Mouse (Mus musculus): ENCODE results near the gene Gucy2c.

Gucy2c gene
- long read RNA-seq, experiment 1: 0 reads
- long read RNA-seq, experiment 2: 0 reads

DNA sequence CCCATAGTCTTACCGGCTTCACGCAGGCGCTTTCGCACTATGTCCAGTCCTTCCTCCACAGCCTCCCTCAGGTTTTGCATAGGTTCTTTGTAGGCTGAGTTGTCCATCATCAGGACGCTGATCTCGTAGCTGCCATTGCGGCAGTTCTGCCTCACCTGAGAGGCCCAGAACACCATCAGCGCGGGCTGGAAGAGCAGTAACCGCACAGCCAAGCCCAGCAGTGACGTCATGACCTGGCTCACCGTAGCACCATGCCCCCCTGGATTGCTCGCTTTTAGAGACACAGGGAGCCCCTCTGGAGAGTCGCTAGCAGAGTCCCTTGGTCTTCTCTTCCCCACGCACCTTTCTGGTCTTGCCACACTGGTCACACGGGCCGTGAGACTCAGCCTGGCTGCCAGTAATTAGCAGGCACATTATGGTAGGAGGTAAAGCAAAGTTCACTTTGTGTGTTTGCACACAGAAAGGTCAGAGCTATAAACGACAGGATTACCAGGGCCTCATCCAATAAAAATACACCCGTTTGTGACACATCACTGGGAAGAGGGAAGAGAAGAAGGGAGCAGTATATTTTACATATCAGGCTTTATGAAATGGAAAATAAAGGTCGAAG, at the start of gene Gucy2c:
Gucy2c (minus strand) TSS at position 389 of the 610 bp plus-strand sequence.
- intact Hi-C loops (cut with DNase I): no loop called here

DNA sequence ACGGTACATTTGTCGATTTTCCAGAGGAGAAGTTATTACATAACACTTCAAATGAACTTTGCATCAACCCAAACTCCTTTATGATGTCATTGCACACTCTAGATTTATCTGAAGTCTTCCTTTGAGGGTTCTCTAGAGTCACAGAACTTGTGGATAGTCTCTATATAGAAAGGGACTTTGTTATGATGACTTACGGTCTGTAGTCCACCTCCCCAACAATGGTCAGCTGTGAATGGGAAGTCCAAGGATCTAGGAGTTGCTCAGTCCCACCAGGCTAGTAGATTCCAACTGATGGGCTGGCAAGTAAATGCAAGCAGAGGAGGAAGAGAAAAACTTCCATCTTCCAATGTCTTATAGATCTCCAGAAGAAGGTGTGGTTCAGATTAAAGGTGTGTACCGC, 47.1 kb upstream of the Gucy2c start:
- intact Hi-C loops (cut with DNase I): no loop called here

DNA sequence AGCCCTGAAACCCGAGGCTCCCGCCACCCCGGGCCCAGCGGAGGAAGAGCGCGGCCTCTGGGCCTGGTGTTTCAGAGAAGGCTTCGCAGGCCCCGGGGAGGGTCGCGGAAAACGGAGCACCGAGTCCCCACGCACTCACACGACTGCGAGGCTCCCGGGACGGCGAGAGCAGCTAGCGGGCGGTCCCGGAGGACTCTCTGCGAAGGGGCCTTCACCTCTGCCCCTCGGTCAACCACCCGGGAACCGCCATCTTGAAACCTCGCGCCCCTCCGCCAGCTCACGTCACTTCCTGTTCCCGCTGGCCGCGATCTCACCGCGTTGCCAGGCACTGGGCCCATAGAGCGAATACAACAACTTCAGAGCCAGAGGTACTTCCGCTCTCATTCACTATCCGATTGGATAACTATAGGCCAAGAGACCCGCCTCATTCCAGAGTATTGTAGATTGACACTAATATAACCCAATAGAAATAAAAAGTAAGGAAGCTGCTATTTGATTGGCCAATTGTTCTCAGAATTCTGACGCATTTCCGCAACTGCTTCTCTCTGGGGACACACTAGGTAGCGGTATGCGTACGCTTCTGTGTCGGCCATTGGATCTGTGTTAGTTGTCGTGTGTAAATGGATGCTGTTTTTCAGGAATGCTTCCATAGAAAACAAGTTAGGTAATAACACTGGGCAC, 46.5 kb upstream of the Gucy2c start, which contains the start of gene Wbp11:
Wbp11 (minus strand) TSS at position 353 of the 681 bp plus-strand sequence.
- intact Hi-C loops (cut with DNase I): no loop called here

DNA sequence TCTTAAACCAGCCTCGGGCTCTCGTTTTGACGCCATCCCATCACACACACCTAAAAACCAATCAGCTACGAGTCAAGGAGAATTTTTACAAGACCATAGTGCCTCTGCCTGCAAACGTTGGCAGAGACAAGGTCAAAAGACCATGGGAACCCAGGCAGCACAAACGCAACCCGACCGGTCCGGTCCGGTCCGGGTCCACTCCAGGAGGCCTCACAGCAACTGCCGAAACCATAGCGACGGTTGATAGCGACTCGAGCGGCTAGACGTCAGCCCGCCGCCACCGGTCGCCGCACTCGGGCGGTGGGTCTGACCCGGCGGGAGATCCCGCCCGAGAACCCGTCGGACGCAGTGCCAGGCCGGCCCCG, 45.9 kb upstream of the Gucy2c start, which contains the start of gene BC049715:
BC049715 (plus strand) TSS at position 111 of the 365 bp plus-strand sequence.
- intact Hi-C loops (cut with DNase I): no loop called here

DNA sequence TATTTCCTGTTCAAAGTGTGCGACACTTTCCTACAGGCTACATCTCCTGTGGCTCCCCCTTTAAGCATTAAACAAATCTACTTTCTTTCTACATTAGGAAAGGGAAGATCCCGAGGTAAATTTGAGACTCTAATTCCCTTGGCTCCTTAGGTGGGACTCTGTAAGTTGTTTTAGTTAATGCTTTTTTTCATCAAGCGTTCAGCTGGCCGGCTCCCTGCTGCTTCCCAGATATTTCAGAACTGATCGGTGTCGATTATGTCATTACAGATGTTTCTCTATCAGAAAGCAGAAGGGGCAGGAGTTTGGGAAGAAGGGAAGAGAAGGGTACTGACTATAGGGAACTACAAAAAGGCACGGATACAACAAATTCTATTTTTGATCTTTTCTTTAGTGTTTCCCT, 45.6 kb upstream of the Gucy2c start:
- intact Hi-C loops (cut with DNase I): no loop called here

DNA sequence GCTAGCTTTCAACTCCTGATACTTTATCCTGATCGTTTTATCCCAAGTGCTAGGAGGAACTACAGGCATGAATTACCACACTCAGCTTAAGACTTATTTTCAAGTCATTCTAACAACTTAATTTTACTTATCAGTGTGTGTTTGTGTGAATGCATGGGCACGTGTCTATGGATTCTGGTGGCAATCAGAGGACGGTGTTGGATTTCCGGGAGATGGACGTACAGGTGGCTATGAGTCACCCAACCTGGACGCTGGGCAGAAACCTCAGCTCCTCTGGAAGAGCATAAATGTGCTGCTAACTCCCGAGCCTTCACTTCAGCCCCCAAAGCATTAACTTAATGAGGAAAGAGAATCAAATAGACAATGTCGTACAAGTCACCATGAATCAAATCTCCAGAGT, 43.4 kb upstream of the Gucy2c start:
- intact Hi-C loops (cut with DNase I): loop anchor here (2.0 kb wide), 1 partner anchor 16 kb away; the partner anchor contains the start of gene H2afj

DNA sequence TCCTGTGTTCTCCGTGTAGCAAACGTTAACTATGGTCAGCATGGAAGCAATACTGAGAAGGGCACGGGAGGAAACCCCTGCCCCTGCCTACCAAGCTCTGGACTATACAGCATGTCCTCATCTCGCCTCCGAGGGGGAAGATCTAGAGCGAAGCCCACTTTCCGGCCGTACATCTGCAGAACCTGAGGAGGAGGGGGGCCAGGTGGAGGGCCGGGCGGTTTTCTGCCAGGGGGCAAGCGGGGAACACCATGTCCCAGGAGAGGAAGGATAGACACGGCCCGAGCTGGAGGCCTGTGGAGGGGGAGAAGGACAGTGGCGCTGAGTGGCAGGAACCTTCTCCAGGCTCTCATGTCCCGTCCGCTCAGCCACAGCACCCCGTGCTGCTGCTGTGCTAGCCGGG, 39.5 kb upstream of the Gucy2c start:
- intact Hi-C loops (cut with DNase I): no loop called here

DNA sequence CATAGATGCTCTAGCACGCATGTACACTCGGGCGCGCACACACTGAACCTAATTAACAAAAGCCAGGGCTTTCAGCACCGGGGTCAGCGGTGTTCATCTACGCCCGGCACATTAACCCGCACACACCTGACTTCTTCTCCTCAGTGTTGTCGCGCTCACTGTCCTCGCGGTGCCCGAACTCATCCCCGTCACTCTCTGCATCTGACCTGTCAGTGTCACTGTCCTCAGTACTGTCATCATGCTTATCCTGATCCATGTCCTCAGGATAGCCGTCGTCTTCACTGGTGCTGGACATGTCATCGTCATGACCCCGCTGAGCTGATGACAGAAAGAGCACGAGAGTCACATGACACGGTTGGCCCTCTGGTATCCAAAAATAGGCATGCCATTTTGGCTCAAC, 38.8 kb upstream of the Gucy2c start:
- intact Hi-C loops (cut with DNase I): no loop called here

DNA sequence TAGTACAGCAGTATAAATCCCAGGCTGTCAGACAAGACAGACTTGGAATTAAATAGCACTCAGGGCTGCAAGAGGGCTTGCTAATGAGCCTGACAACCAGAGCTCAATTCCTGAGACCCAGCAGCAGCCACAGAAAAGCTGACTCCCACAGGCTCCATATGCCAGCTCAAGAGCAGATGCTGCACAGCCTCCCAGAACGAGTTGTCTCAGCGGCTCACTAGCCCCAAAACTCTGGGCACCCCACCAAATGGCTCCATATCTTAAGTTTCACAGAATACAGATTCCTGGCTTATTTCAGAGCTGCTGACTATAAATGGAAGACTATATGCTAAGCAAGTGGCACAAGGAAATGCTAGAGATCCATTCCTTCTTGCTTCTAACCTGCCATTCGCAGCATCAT, 36.0 kb upstream of the Gucy2c start:
- intact Hi-C loops (cut with DNase I): no loop called here

DNA sequence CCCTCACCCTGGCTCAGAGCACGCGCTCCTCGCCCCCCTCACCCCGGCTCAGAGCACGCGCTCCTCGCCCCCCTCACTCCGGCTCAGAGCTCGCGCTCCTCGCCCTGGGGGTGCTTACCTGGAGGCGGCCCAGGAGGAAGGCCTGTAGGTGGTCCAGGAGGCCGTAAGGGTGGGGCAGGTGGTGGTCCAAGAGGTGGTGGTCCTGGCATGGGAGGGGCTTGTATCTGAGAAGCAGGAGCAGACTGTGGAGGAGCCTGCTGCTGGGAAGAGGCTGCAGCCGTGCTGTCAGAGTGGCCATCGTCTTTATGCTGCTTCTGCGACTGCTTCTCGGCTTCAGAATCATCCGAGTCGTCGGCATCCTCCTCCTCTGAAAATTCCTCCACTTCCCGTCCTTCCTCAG, 35.3 kb upstream of the Gucy2c start:
- intact Hi-C loops (cut with DNase I): no loop called here

DNA sequence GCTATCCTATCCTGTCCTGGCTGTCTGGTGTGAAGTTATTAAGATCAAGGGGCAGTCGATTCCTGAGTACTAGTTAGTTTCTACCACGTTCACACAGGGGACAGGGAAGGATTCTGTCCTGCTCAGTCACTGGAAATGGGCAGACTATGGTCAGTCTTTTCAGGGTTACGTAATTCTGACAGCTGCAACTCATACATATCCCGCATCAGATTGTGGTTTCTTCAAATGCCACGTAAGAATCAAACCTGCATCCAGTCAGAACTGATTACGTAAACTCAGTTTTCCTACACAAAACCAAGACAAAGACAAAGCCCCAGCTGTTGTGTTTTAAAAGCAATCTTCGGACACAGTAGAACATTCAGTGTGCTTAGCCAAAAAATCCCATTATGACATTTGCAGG, 33.8 kb upstream of the Gucy2c start:
- intact Hi-C loops (cut with DNase I): no loop called here

DNA sequence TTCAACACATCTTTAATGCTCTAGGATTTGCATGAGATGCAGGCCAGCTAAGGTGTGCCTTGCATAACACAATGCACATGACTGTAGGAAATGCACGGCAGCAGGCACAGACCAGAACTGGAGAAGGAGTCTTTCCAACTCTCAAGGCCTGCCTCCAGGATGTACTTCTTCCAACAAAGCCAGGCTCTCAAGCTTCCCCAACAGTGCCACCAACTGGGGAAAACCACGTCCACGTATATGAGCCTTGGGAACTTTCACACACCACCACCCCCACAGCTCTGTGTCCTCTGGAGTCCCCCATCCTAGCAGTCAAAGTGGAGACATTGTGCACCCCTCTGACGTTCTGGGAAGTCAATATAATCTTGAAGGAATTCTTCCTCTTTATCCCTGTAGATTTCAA, 31.6 kb upstream of the Gucy2c start:
- intact Hi-C loops (cut with DNase I): no loop called here

DNA sequence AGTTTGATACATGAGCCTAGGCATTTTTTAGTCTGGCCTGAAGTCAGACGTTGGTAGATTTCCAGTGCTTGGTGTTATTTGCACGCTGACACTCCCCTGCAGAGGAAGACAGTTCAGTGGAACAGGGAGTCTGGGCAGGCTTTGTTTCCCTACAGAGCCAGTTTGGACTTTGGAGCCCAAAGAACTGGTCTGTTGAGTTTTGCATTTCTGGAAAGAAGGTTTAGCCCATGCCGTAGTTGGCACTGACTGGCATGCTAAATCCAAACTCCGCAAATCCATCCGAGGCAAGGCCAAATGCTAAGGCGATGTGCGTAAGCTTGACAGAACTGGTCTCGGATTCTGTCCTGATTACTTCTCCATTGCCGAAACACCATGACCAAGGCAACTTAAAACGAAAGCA, 29.6 kb upstream of the Gucy2c start:
- intact Hi-C loops (cut with DNase I): no loop called here

DNA sequence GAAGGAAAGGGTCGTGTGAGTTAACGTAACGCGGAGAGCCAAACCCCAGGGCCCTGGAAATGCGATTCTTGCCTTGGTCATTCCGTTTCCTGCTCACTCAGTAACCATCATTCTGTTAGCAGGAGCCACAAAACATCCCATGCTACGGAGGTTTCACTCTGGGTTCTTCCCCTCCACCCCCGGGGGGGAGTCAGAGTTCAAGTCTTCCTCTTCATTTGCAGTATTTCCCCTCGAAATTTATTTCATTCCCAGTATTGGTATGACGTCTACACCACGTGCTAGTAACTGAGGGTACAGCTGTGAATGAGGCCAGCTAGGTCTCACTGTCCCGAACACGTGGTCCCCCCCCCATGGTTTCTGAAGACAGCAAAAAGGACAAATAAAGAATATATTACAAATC, 28.1 kb upstream of the Gucy2c start:
- intact Hi-C loops (cut with DNase I): loop anchor here (2.0 kb wide), 1 partner anchor 15 kb away; no protein-coding TSS in a partner anchor

DNA sequence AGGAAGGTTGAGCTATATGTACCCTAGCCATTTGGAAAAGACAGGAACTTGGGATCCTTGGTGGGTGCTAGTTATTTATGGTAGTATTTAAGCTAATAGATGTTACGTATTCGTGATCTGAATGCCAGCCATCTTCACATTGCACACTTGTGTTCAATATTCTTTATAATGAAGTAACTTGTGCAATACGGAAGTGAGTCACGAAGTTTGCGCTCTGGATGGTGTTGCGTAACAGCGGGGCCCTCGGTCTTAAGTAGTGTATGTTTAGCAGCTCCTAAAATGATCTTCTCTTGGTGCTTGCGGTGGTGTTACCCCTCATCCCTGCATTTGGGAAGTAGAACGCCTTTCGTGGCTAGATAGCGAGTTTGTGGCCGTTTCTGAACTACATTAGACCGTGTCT, 27.5 kb upstream of the Gucy2c start:
- intact Hi-C loops (cut with DNase I): loop anchor here (2.0 kb wide), 1 partner anchor 16 kb away; no protein-coding TSS in a partner anchor

DNA sequence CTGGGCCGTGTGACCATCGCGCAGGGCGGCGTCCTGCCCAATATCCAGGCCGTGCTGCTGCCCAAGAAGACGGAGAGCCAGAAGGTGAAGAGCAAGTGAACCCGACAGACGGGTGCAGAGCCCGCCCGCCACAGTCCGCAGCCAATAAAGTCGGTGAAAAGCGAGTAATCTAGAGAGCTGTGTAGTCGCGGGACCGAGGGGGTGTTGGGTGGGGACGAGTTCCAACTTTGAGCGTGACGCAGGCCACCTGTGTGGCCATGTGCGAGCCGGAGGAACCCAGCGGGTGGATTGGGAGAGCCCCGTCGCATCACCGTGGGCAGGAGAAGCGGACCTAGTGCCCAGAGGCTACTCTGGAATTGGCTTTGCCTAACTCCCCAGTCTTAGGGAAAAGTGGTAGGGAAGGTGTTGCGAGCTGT, 27.1 kb upstream of the Gucy2c start:
- intact Hi-C loops (cut with DNase I): loop anchor here (2.0 kb wide), 1 partner anchor 16 kb away; no protein-coding TSS in a partner anchor

DNA sequence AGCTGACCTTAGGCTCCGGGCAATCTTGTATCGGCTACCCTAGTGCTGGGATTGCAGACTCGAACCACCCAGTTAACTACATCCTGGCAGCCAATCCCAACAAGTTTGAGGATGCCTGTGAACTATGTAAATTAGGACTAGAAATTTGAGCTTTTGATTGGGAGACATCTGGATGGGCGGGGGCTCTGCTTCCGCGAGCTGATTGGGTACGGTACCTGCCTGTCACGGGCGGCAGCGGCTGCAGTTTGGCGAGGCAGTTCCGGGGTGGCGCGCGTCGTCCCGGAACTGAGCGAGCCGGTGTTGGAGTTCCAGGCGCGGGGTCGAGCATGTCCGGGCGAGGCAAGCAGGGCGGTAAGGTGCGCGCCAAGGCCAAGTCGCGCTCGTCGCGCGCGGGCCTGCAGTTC, 26.5 kb upstream of the Gucy2c start, which contains the start of gene H2afj:
H2afj (plus strand) TSS at position 231 of the 404 bp plus-strand sequence.
- intact Hi-C loops (cut with DNase I): loop anchor here (2.0 kb wide), 1 partner anchor 17 kb away; no protein-coding TSS in a partner anchor

DNA sequence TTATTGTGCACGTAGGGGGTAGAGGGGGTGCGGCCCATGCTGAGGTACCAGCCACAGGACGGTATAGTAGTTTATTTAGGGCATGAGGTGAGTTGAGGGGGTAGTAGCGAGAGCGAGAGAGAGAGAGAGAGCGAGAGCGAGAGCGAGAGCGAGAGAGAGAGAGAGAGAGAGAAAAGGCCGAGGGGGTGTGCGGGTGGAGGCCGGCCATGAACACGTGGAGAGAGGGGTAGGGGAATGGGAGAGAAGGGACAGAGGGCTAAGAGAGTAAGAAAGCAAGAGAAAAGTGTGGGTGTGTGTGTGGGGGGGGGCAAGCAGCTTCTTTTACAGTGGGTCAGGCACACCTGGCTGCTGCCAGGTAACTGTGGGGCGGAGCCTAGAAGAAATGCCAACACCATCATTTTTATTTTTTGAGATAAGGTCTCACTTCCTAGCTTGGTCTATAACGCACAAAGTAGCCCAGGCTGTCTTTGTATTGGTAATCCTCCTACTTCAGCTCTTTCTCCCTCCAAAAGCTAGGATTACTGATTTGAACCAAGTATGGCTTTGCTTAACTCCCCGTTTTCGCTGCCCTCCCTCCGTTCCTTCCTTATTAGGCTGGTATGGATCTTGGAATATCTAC, 25.9 kb upstream of the Gucy2c start:
- intact Hi-C loops (cut with DNase I): loop anchor here (2.0 kb wide), 1 partner anchor 17 kb away; no protein-coding TSS in a partner anchor

DNA sequence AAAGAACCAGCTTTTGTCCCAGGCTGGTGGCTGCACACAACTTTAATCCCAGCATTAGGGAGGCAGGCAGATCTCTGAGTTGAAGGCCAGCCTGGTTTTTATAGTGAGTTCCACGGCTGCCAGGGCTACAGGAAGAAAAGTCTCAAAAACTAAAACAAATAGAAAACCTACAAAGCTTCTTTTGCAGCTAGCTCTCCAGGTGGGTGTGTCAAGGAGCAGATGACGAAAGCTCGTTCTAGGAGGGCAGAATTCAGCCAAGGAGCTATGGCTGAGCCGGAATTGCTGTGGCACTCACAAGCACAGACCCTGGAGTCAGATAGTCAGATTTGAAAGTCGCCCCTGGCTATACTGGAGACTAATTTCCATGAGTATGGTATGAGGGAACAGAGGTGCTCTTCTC, 25.3 kb upstream of the Gucy2c start:
- intact Hi-C loops (cut with DNase I): no loop called here

DNA sequence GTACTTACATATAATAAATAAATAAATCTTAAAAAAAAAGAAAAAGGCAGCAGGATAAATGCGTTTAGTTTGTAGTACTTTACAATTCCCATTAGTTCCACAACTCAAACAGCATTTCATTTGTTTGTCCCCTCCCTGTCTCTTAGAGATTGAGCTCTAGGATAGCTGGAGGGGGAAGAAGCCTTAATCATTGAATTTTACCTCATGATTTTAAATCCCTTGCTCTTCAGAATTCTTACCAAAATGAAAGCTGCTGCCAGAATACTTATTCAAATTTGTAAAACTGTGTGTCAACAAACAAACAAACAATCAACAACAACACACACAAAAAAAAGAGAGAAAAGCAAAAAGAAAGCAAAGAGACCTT, 23.8 kb upstream of the Gucy2c start:
- intact Hi-C loops (cut with DNase I): no loop called here

DNA sequence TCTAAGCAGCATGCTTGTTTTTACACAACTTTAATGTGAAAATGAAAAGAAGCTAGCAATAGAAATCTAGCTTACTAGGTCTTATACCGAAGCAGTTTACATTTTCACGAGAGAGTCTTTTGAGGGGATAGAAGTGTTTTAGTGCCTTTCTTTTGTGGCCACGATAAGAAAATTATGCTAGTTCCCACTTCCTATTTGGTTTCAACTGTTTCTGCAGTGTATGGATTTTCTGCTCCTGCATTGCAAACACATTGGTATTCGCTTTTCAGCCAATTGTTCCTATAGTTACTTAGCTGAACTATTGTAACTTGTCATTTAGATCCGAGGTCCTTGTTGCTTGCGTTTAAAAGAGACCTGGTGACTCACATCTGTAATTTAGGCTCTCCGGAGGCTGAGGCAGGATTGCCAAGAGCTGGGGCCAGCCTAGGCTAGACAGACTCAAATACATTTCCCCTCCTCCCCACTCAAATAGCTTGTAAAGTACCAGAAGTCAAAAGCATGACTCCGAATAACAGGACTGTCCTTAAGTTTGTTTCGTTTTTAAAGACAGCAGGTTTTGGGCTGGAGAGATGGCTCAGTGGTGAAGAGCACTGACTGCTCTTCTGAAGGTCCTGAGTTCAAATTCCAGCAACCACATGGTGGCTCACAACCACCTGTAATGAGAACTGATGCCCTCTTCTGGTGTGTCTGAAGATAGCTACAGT, 23.3 kb upstream of the Gucy2c start:
- intact Hi-C loops (cut with DNase I): no loop called here

Data from adrenal gland (tissue).